Mouse (Mus musculus) inflammation-experienced regulatory T-cells (primary cell): Measurements from ENCODE around the gene Zcchc8. TPM values are rescaled to one million over a fixed set of nuclear protein-coding genes. Genes with fewer than 3 reads are reported as not detected.

Experiments used
- polyA plus RNA-seq, 2 experiments: library from polyadenylated mRNA; unstranded; fragments of 100-300 nt; shearing (Covaris generic); gene quantifications; one replicate each; pipeline ENCODE4 v1.2.1; 2017

Zcchc8 gene
- polyA plus RNA-seq = 100 to 1,000 TPM in 1 of 2 experiments, 10 to 100 TPM in 1; 92.3 to 117 TPM

DNA sequence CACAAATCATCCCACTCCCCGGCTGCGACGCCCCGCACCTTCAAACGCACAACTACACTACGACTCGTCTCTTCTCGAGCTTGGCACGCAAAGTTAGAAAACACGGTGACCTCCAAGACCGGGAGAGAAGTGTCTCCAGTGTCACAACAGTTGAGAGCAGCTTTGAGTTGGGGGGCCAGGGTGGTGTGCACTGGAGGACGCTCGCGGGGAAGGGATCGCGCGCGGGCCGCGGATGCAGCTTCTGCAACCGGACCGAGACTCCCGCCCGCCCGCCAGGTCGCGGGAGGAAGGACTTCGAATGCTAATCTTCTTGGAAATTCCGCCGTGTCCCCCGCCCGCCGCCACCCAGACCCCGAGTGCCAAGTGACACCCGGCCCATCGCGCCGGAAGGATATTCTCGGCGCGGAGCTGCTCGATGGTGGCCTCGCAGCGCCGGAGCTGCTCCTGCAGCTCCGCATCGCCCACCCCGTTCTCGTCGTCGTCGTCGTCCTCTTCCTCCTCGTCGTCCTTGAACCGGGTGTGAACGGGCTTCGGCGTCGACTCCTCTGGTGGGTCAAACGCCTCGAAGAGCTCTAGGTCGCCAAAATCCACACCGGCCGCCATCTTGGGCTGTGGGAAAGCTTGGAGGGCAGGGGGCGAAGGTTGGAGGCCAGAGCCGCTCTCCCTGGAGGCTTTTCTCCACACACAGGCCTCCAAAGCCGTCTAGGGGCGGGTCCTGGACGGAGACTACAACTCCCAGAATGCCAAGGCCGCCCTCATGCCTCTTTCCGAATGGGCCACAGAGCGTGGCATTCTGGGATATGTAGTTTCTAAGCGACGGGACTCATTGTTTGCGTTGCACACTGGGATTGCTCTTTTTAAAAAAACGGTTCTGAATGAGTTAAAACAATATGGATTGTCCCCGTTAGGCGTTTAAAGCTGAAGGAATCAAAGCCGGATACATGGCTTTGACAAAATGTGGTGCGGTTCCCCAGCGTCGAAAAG, at the start of gene Zcchc8:
Zcchc8 (minus strand) TSS at position 773 of the 984 bp plus-strand sequence.

GRCm38 (mm10) chr5:123749065-123750064, 28.5 kb upstream of the Zcchc8 start, which contains the start of the genes Rsrc2 and Kntc1:
TSS of gene Rsrc2 (minus strand) at chr5:123749414.
TSS of gene Kntc1 (plus strand) at chr5:123749716.

DNA sequence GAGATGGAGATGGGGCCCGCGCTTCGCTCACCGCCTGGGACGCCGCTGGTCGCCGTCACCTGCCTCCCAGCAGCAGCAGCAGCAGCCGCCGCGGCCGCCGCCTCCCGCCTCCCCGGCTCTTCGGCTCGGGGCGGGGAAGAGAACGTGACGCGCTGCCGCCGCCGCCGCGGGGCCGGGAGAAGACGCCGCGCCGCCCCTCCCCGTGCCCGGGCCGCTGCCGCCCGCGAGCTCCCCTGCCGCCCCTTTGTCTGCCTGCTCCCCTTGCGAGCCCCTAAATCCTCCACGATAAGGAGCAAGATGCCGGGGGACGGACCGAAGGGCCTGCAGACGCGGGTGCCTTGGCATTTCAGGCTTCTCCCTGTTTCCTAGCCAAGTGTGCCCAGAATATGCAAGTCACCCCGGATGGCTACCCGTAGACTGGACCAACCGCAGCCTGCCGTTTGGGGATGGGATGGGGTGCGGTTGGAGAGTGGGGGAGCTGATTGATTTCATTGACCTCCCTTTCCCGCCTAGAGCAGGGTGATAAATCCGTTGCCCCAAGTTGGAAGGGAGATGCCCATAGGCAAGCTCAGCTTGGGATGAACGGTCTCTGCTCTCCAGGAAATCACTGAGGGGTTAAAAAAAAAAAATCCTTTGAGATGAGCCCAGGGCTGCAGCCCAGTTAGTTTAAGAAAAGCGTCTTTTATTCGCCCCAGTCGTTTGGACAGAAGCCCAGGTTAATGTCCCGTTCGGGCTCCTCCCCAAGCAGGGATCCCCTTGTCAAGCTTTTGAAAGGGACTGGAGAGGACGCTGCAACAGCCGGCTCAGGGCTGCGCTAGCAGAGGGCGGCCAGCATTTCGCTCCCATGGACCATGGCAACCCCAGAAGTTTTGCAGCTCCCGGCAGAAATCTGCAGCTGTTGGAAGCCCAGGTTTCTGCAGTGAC, 36.4 kb downstream of the Zcchc8 start, which contains the start of gene Clip1:
Clip1 (minus strand) TSS at position 398 of the 924 bp plus-strand sequence.

Other genes with a start within 250 kb of the Zcchc8 start
- gene Lrrc43, start 231.8 kb downstream of the Zcchc8 start, polyA plus RNA-seq = not detected
- not detected for gene Il31, start 231.6 kb downstream of the Zcchc8 start, polyA plus RNA-seq
- gene B3gnt4, start 210.6 kb downstream of the Zcchc8 start, polyA plus RNA-seq = under 1 TPM in 1 of 2 experiments, not detected in 1; 0.20 TPM
- 100 to 1,000 TPM; 102 to 113 TPM for gene Diablo, start 196.9 kb downstream of the Zcchc8 start, polyA plus RNA-seq
- under 1 TPM in 1 of 2 experiments, not detected in 1; 0.19 TPM for gene Gm49027, start 195.6 kb downstream of the Zcchc8 start, polyA plus RNA-seq
- 10 to 100 TPM; 36.7 to 38.3 TPM for gene Vps33a, start 148.1 kb downstream of the Zcchc8 start, polyA plus RNA-seq
- gene Clip1, start 36.5 kb downstream of the Zcchc8 start, polyA plus RNA-seq = 100 to 1,000 TPM in 1 of 2 experiments, 10 to 100 TPM in 1; 88.3 to 119 TPM
- 100 to 1,000 TPM; 161 to 183 TPM for gene Rsrc2, start 28.3 kb upstream of the Zcchc8 start, polyA plus RNA-seq
- 1 to 10 TPM in 1 of 2 experiments, under 1 TPM in 1; 0.77 to 5.2 TPM for gene Kntc1, start 28.6 kb upstream of the Zcchc8 start, polyA plus RNA-seq
- gene Hcar2, start 144.4 kb upstream of the Zcchc8 start, polyA plus RNA-seq = 1 to 10 TPM in 1 of 2 experiments, not detected in 1; 2.4 TPM
- gene Hcar1, start 158.9 kb upstream of the Zcchc8 start, polyA plus RNA-seq = not detected
- 100 to 1,000 TPM in 1 of 2 experiments, 10 to 100 TPM in 1; 94.6 to 110 TPM for gene Denr, start 186.1 kb upstream of the Zcchc8 start, polyA plus RNA-seq
- 1 to 10 TPM; 2.7 to 4.1 TPM for gene Gm43518, start 206.3 kb upstream of the Zcchc8 start, polyA plus RNA-seq
- gene Ccdc62, start 209.6 kb upstream of the Zcchc8 start, polyA plus RNA-seq = 1 to 10 TPM; 3.1 to 7.6 TPM